ENCODE assay signal across 9 mouse cellular contexts in the genomic region with DNA sequence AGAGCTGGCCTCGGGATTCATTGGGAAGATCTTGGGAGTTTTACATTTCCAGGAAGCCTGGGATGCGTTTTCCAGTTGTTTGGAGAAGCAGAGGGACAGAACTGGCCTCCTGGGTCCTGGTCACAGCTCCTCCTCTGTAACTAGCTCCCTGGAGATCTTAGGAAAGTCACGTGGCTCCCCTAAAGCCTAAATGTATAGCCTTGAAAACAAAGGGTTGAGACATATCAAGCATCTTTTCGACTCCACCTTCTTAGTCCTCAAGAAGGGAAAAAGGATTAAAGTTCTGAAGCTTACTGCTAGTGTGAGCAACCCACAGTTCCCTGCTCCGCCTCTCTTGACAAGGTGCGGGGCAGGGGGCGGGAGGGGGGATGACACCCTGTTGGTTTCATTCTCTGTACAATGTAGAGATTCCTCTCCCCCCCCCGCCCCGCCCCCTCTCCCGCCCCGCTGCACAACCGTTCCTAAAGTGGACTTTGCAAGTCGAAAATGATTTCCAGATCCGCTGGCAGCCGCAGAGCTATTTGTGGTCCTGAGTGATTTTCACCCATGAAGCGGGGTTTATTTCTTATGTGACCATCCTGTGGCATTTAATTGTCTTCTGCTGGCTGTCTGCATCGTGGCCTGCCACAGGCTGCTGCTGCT. TPM values are rescaled to one million over a fixed set of nuclear protein-coding genes. Genes with fewer than 3 reads are reported as not detected.
A peak's percentile ranks its signal among the peaks of the same experiment; 100 is the strongest.
DNase-seq lines count a peak whose midpoint lies in the region; ATAC-seq and TF ChIP-seq lines count a peak whose summit lies in the region.
"Had no signal": no experiment of that assay in that cellular context is flagged by ENCODE, and none has a peak within 500 bp of the region (broad histone marks: within the 10 kb centered on the region; RNA-seq: fewer than 3 reads in every experiment).

No protein-coding gene starts in this region.

- 18% methylated on average over 17 of the region's 17 CpGs for WGBS in hindbrain, embryonic 15.5 days
- WGBS in midbrain, embryonic 13.5 days, result 9% methylated on average over 16 of the region's 17 CpGs

- no peak for TF ChIP-seq CTCF in embryonic fibroblast, embryonic 13.5 days (IDR thresholded peaks at IDR 0.05; ENCODE audit: borderline replicate concordance, insufficient read depth, low read length)

- peak overlapping the region; percentile 42; the same call in 1 of the 2 replicates for H3K27ac ChIP-seq in embryonic fibroblast, embryonic 13.5 days (ENCODE audit: insufficient read depth, low read length)
- no peak overlapping the region for H3K27ac ChIP-seq in hindbrain, embryonic 15.5 days (replicated peaks)
- no peak overlapping the region for H3K27ac ChIP-seq in midbrain, embryonic 13.5 days

- H3K27me3 ChIP-seq in hindbrain, embryonic 15.5 days, result no peaks in the 10 kb centered on the region
- no peaks in the 10 kb centered on the region for H3K27me3 ChIP-seq in midbrain, embryonic 13.5 days

- no peak for TF ChIP-seq POLR2A in embryonic fibroblast, embryonic 13.5 days (IDR thresholded peaks at IDR 0.05; ENCODE audit: low read depth, low read length)

- no peak for ATAC-seq in hindbrain, embryonic 15.5 days (ENCODE audit: low FRiP score, low read depth)
- no peak for ATAC-seq in midbrain, embryonic 13.5 days
- ATAC-seq in megakaryocyte progenitor cell, adult 5-6 weeks (replicated peaks; ENCODE audit: poor library complexity), result no peak

- H3K4me1 ChIP-seq in embryonic fibroblast, embryonic 13.5 days (ENCODE audit: control insufficient read depth, insufficient read depth, low read length), result no peaks in the 10 kb centered on the region
- peaks cover 13% of the 10 kb centered on the region for H3K4me1 ChIP-seq in hindbrain, embryonic 15.5 days (replicated peaks)
- peaks cover 28% of the 10 kb centered on the region for H3K4me1 ChIP-seq in midbrain, embryonic 13.5 days (replicated peaks)

- DNase-seq in adrenal gland, postnatal 10 days, result peak; percentile 1
- DNase-seq in adrenal gland, adult 2 months, result no peak
- DNase-seq in cerebellum, adult 9-11 months, result no peak
- no peak for DNase-seq in thymus, postnatal 4 days

- H3K4me2 ChIP-seq in hindbrain, embryonic 15.5 days, result peak overlapping the region; percentile 46
- H3K4me2 ChIP-seq in midbrain, embryonic 13.5 days (replicated peaks), result peak overlapping the region; percentile 51

- no peaks in the 10 kb centered on the region for H3K9me3 ChIP-seq in hindbrain, embryonic 15.5 days
- H3K9me3 ChIP-seq in midbrain, embryonic 13.5 days, result no peaks in the 10 kb centered on the region

- no peak overlapping the region for H3K9ac ChIP-seq in hindbrain, embryonic 15.5 days
- H3K9ac ChIP-seq in midbrain, embryonic 13.5 days (replicated peaks), result peak overlapping the region; percentile 41; the same call in 1 of the 2 replicates

- no peaks in the 10 kb centered on the region for H3K36me3 ChIP-seq in hindbrain, embryonic 15.5 days
- no peaks in the 10 kb centered on the region for H3K36me3 ChIP-seq in midbrain, embryonic 13.5 days

- 0 out of 2 replicates have a peak overlapping the region, but pooled peaks have one; percentile 2 for H3K4me3 ChIP-seq in embryonic fibroblast, embryonic 13.5 days (ENCODE audit: insufficient read depth, low read length)
- H3K4me3 ChIP-seq in hindbrain, embryonic 15.5 days, result no peak overlapping the region
- peak overlapping the region; percentile 21 for H3K4me3 ChIP-seq in midbrain, embryonic 13.5 days (replicated peaks)

RNA-seq across cellular contexts. Expression of gene Stmnd1, which starts 0.6 kb away (rescaled TPM):
- total RNA-seq in adrenal gland, postnatal 10 days (2021), result under 1 TPM; 0.33 to 0.64 TPM
- not detected for total RNA-seq in adrenal gland, adult 2 months (2021)
- polyA plus RNA-seq in adrenal gland, adult 2 months (2012; rRNA removed), result not detected in 2 replicates
- not detected in 2 replicates for polyA plus RNA-seq in embryonic fibroblast, embryonic 13.5 days (2011; ENCODE audit: insufficient read length, low read depth, missing spikeins)
- polyA plus RNA-seq in hindbrain, embryonic 15.5 days (2015; fragmentation: Nextera tagmentation; extraction: Ambion mirVana), result 0.10 TPM in 1 of 2 replicates, not detected in the other
- not detected in 2 replicates for polyA plus RNA-seq in midbrain, embryonic 13.5 days (2015; fragmentation: Nextera tagmentation; extraction: Ambion mirVana)
- not detected in 2 replicates for total RNA-seq in megakaryocyte progenitor cell, adult 5-6 weeks (2015)
- not detected in 2 replicates for total RNA-seq in megakaryocyte progenitor cell, adult 5-6 weeks (2017)
- total RNA-seq: megakaryocyte, adult 5-6 weeks had no signal
